Mouse (Mus musculus): ENCODE data around the gene Gnaz. TPM values are rescaled to one million over a fixed set of nuclear protein-coding genes. Genes with fewer than 3 reads are reported as not detected.

The Gnaz gene
- polyA plus RNA-seq, 1 experiment = 6.4 TPM

GRCm38 (mm10) chr10:75061341-75062188, 94.6 kb downstream of the Gnaz start:
- DNase-seq (ENCODE audit: low read depth) = no peak

GRCm38 (mm10) chr10:75062189-75062561, 95.2 kb downstream of the Gnaz start:
- no peak for DNase-seq (ENCODE audit: low read depth)

GRCm38 (mm10) chr10:75062621-75063020, 95.6 kb downstream of the Gnaz start:
- DNase-seq (ENCODE audit: low read depth) = no peak

GRCm38 (mm10) chr10:75063301-75063965, 96.5 kb downstream of the Gnaz start:
- DNase-seq (ENCODE audit: low read depth) = no peak

GRCm38 (mm10) chr10:75065691-75066090, 98.7 kb downstream of the Gnaz start:
- DNase-seq (ENCODE audit: low read depth) = no peak

Other genes starting within 250 kb of the Gnaz start
- 0.93 and 2.7 TPM in 2 replicates for gene Rsph14, start 65.4 kb downstream of the Gnaz start, polyA plus RNA-seq (2012; rRNA removed)
- gene Rab36, start 69.9 kb downstream of the Gnaz start, polyA plus RNA-seq (2012; rRNA removed) = 5.0 and 6.8 TPM in 2 replicates
- gene Bcr, start 93.4 kb downstream of the Gnaz start, polyA plus RNA-seq (2012; rRNA removed) = 23.2 and 30.1 TPM in 2 replicates
- gene Specc1l, start 244.9 kb downstream of the Gnaz start, polyA plus RNA-seq (2012; rRNA removed) = 19.2 and 20.0 TPM in 2 replicates